Mouse (Mus musculus): ENCODE results near the gene Cit. TPM values are rescaled to one million over a fixed set of nuclear protein-coding genes. Genes with fewer than 3 reads are reported as not detected.

Cit gene
- polyA plus RNA-seq, 1 experiment from 2014 or later: 21.5 TPM

GRCm38 (mm10) chr5:115917960-115918359, 72.9 kb downstream of the Cit start:
- H3K4me1 ChIP-seq (ENCODE audit: control insufficient read depth, insufficient read depth, low read length): no peaks in the 10 kb centered on the region
- ATAC-seq: no peak
- H3K4me3 ChIP-seq (ENCODE audit: low read length): no peak overlapping the region
- no peaks in the 10 kb centered on the region for H3K36me3 ChIP-seq (ENCODE audit: control insufficient read depth, insufficient read depth, low read length)
- WGBS: 94% methylated on average over 4 of the region's 4 CpGs
- H3K4me2 ChIP-seq (ENCODE audit: low read depth, low read length): no peak overlapping the region
- no peaks in the 10 kb centered on the region for H3K9me3 ChIP-seq (ENCODE audit: control insufficient read depth, low read length)
- H3K9ac ChIP-seq (ENCODE audit: low read depth, low read length): no peak overlapping the region
- H3K27ac ChIP-seq (ENCODE audit: low read length): no peak overlapping the region
- H3K27me3 ChIP-seq (replicated peaks; ENCODE audit: control insufficient read depth, insufficient read depth, low read length): no peaks in the 10 kb centered on the region

GRCm38 (mm10) chr5:115918597-115919351, 73.7 kb downstream of the Cit start:
- ATAC-seq: no peak
- WGBS: 88% methylated on average over 23 of the region's 23 CpGs
- H3K9ac ChIP-seq (ENCODE audit: low read depth, low read length): no peak overlapping the region
- H3K27me3 ChIP-seq (replicated peaks; ENCODE audit: control insufficient read depth, insufficient read depth, low read length): no peaks in the 10 kb centered on the region
- H3K27ac ChIP-seq (ENCODE audit: low read length): no peak overlapping the region
- H3K36me3 ChIP-seq (ENCODE audit: control insufficient read depth, insufficient read depth, low read length): no peaks in the 10 kb centered on the region
- H3K4me1 ChIP-seq (ENCODE audit: control insufficient read depth, insufficient read depth, low read length): no peaks in the 10 kb centered on the region
- no peaks in the 10 kb centered on the region for H3K9me3 ChIP-seq (ENCODE audit: control insufficient read depth, low read length)
- H3K4me3 ChIP-seq (ENCODE audit: low read length): no peak overlapping the region
- no peak overlapping the region for H3K4me2 ChIP-seq (ENCODE audit: low read depth, low read length)

- H3K4me2 ChIP-seq (ENCODE audit: low read depth, low read length): no peak overlapping the region
- ATAC-seq: no peak
- H3K9me3 ChIP-seq (ENCODE audit: control insufficient read depth, low read length): no peaks in the 10 kb centered on the region
- no peaks in the 10 kb centered on the region for H3K4me1 ChIP-seq (ENCODE audit: control insufficient read depth, insufficient read depth, low read length)
- no peaks in the 10 kb centered on the region for H3K27me3 ChIP-seq (replicated peaks; ENCODE audit: control insufficient read depth, insufficient read depth, low read length)
- WGBS: 64% methylated on average over 9 of the region's 9 CpGs
- no peak overlapping the region for H3K9ac ChIP-seq (ENCODE audit: low read depth, low read length)
- H3K4me3 ChIP-seq (ENCODE audit: low read length): no peak overlapping the region
- no peak overlapping the region for H3K27ac ChIP-seq (ENCODE audit: low read length)
- H3K36me3 ChIP-seq (ENCODE audit: control insufficient read depth, insufficient read depth, low read length): 0 out of 2 replicates have a peak, but pooled peaks cover 3% of the 10 kb centered on the region
Measured at GRCm38 (mm10) chr5:115921990-115922389, 76.9 kb downstream of the Cit start.

GRCm38 (mm10) chr5:115924946-115925345, 79.9 kb downstream of the Cit start:
- no peak overlapping the region for H3K4me3 ChIP-seq (ENCODE audit: low read length)
- no peaks in the 10 kb centered on the region for H3K27me3 ChIP-seq (replicated peaks; ENCODE audit: control insufficient read depth, insufficient read depth, low read length)
- no peak overlapping the region for H3K4me2 ChIP-seq (ENCODE audit: low read depth, low read length)
- no peak overlapping the region for H3K9ac ChIP-seq (ENCODE audit: low read depth, low read length)
- no peaks in the 10 kb centered on the region for H3K4me1 ChIP-seq (ENCODE audit: control insufficient read depth, insufficient read depth, low read length)
- no peak overlapping the region for H3K27ac ChIP-seq (ENCODE audit: low read length)
- no peak for ATAC-seq
- WGBS: 90% methylated on average over 7 of the region's 7 CpGs
- peaks cover 8% of the 10 kb centered on the region; the same call in 1 of the 2 replicates for H3K36me3 ChIP-seq (ENCODE audit: control insufficient read depth, insufficient read depth, low read length)
- peaks cover 2% of the 10 kb centered on the region; the same call in 1 of the 2 replicates for H3K9me3 ChIP-seq (ENCODE audit: control insufficient read depth, low read length)

GRCm38 (mm10) chr5:115928786-115929507, 83.9 kb downstream of the Cit start:
- H3K27me3 ChIP-seq (replicated peaks; ENCODE audit: control insufficient read depth, insufficient read depth, low read length): no peaks in the 10 kb centered on the region
- peaks cover 4% of the 10 kb centered on the region; the same call in 1 of the 2 replicates for H3K9me3 ChIP-seq (ENCODE audit: control insufficient read depth, low read length)
- H3K4me1 ChIP-seq (ENCODE audit: control insufficient read depth, insufficient read depth, low read length): no peaks in the 10 kb centered on the region
- H3K27ac ChIP-seq (ENCODE audit: low read length): no peak overlapping the region
- no peak for ATAC-seq
- WGBS: 81% methylated on average over 16 of the region's 16 CpGs
- H3K9ac ChIP-seq (ENCODE audit: low read depth, low read length): no peak overlapping the region
- H3K4me2 ChIP-seq (ENCODE audit: low read depth, low read length): no peak overlapping the region
- no peak overlapping the region for H3K4me3 ChIP-seq (ENCODE audit: low read length)
- peaks cover 15% of the 10 kb centered on the region; the same call in 1 of the 2 replicates for H3K36me3 ChIP-seq (ENCODE audit: control insufficient read depth, insufficient read depth, low read length)

- no peak for ATAC-seq
- H3K9ac ChIP-seq (ENCODE audit: low read depth, low read length): no peak overlapping the region
- no peaks in the 10 kb centered on the region for H3K27me3 ChIP-seq (replicated peaks; ENCODE audit: control insufficient read depth, insufficient read depth, low read length)
- no peak overlapping the region for H3K27ac ChIP-seq (ENCODE audit: low read length)
- 94% methylated on average over 11 of the region's 11 CpGs for WGBS
- no peak overlapping the region for H3K4me3 ChIP-seq (ENCODE audit: low read length)
- no peak overlapping the region for H3K4me2 ChIP-seq (ENCODE audit: low read depth, low read length)
- H3K36me3 ChIP-seq (ENCODE audit: control insufficient read depth, insufficient read depth, low read length): peaks cover 12% of the 10 kb centered on the region; the same call in 1 of the 2 replicates
- peaks cover 4% of the 10 kb centered on the region; the same call in 1 of the 2 replicates for H3K9me3 ChIP-seq (ENCODE audit: control insufficient read depth, low read length)
- H3K4me1 ChIP-seq (ENCODE audit: control insufficient read depth, insufficient read depth, low read length): no peaks in the 10 kb centered on the region
Measured at GRCm38 (mm10) chr5:115932325-115932724, 87.2 kb downstream of the Cit start.

- Histone ChIP-seq H3K9me3 (ENCODE audit: control insufficient read depth, low read length) (no peaks in the 10 kb centered on the region), H3K27ac (ENCODE audit: low read length) (no peak overlapping the region), H3K9ac (ENCODE audit: low read depth, low read length) (no peak overlapping the region), H3K27me3 (replicated peaks; ENCODE audit: control insufficient read depth, insufficient read depth, low read length) (no peaks in the 10 kb centered on the region), H3K36me3 (ENCODE audit: control insufficient read depth, insufficient read depth, low read length) (peaks cover 6% of the 10 kb centered on the region), H3K4me3 (ENCODE audit: low read length) (no peak overlapping the region), H3K4me2 (ENCODE audit: low read depth, low read length) (no peak overlapping the region), H3K4me1 (ENCODE audit: control insufficient read depth, insufficient read depth, low read length) (no peaks in the 10 kb centered on the region)
- no peak for ATAC-seq
- 87% methylated on average over 15 of the region's 15 CpGs for WGBS
Measured at GRCm38 (mm10) chr5:115936851-115937250, 91.8 kb downstream of the Cit start.

GRCm38 (mm10) chr5:115937566-115937965, 92.5 kb downstream of the Cit start:
- Histone ChIP-seq H3K27ac (ENCODE audit: low read length) (no peak overlapping the region), H3K9ac (ENCODE audit: low read depth, low read length) (no peak overlapping the region), H3K4me3 (ENCODE audit: low read length) (no peak overlapping the region), H3K4me2 (ENCODE audit: low read depth, low read length) (no peak overlapping the region), H3K27me3 (replicated peaks; ENCODE audit: control insufficient read depth, insufficient read depth, low read length) (no peaks in the 10 kb centered on the region), H3K4me1 (ENCODE audit: control insufficient read depth, insufficient read depth, low read length) (no peaks in the 10 kb centered on the region), H3K36me3 (ENCODE audit: control insufficient read depth, insufficient read depth, low read length) (peaks cover 9% of the 10 kb centered on the region), H3K9me3 (ENCODE audit: control insufficient read depth, low read length) (no peaks in the 10 kb centered on the region; the same call in 1 of the 2 replicates)
- ATAC-seq: no peak
- WGBS: 92% methylated on average over 6 of the region's 6 CpGs

GRCm38 (mm10) chr5:115938999-115939398, 93.9 kb downstream of the Cit start:
- Histone ChIP-seq H3K9ac (ENCODE audit: low read depth, low read length) (no peak overlapping the region), H3K4me2 (ENCODE audit: low read depth, low read length) (no peak overlapping the region), H3K27me3 (replicated peaks; ENCODE audit: control insufficient read depth, insufficient read depth, low read length) (no peaks in the 10 kb centered on the region), H3K4me3 (ENCODE audit: low read length) (no peak overlapping the region), H3K9me3 (ENCODE audit: control insufficient read depth, low read length) (no peaks in the 10 kb centered on the region; the same call in 1 of the 2 replicates), H3K4me1 (ENCODE audit: control insufficient read depth, insufficient read depth, low read length) (no peaks in the 10 kb centered on the region), H3K27ac (ENCODE audit: low read length) (no peak overlapping the region), H3K36me3 (ENCODE audit: control insufficient read depth, insufficient read depth, low read length) (peaks cover 12% of the 10 kb centered on the region)
- no peak for ATAC-seq
- 94% methylated on average over 13 of the region's 13 CpGs for WGBS

Measured in intestine, embryonic 16.5 days (tissue).